Mouse (Mus musculus) ES-CJ7 (cell line): ENCODE data around the gene Slc9a3r2.

ENCODE experiments used
- DNase-seq: peaks from one replicate; pipeline ENCODE4 v3.0.0; 2011; ENCODE audit warnings: low read depth, low spot score

Gene Slc9a3r2

GRCm38 (mm10) chr17:24593992-24594890 lies 55.9 kb downstream of the Slc9a3r2 start:
- DNase-seq = no peak

- DNase-seq = no peak
Measured at GRCm38 (mm10) chr17:24593248-24593647, 56.9 kb downstream of the Slc9a3r2 start.

- DNase-seq = no peak
Measured at GRCm38 (mm10) chr17:24591695-24592094, 58.4 kb downstream of the Slc9a3r2 start.

GRCm38 (mm10) chr17:24590943-24591342 lies 59.2 kb downstream of the Slc9a3r2 start:
- no peak for DNase-seq
